Mouse (Mus musculus): ENCODE data around the gene Cttnbp2nl. TPM values are rescaled to one million over a fixed set of nuclear protein-coding genes. Genes with fewer than 3 reads are reported as not detected.

Gene Cttnbp2nl
- polyA plus RNA-seq, 1 experiment from 2014 or later: 27.4 TPM

- 1% methylated on average over 49 of the region's 49 CpGs for WGBS
Measured at GRCm38 (mm10) chr3:104967548-104968300, 85.2 kb downstream of the Cttnbp2nl start.

GRCm38 (mm10) chr3:104965991-104966554 is 86.9 kb downstream of the Cttnbp2nl start:
- Histone ChIP-seq H3K4me3 (ENCODE audit: low read length) (no peak overlapping the region), H3K4me1 (ENCODE audit: control insufficient read depth, insufficient read depth, low read length) (peaks cover 16% of the 10 kb centered on the region), H3K4me2 (replicated peaks; ENCODE audit: low read depth, low read length) (no peak overlapping the region), H3K9ac (ENCODE audit: low read depth, low read length) (no peak overlapping the region), H3K36me3 (ENCODE audit: control insufficient read depth, insufficient read depth, low read length) (no peaks in the 10 kb centered on the region), H3K27ac (ENCODE audit: low read depth, low read length) (no peak overlapping the region), H3K27me3 (ENCODE audit: control insufficient read depth, insufficient read depth, low read length) (peaks cover 33% of the 10 kb centered on the region), H3K9me3 (ENCODE audit: control insufficient read depth, low read length) (no peaks in the 10 kb centered on the region)
- no peak for ATAC-seq (ENCODE audit: low FRiP score, low TSS enrichment)
- whole genome bisulfite sequencing: 78% methylated on average over 7 of the region's 7 CpGs

More at GRCm38 (mm10) chr3:104967548-104968300, 85.2 kb downstream of the Cttnbp2nl start:
- no peaks in the 10 kb centered on the region for H3K36me3 ChIP-seq (ENCODE audit: control insufficient read depth, insufficient read depth, low read length)
- H3K9ac ChIP-seq (ENCODE audit: low read depth, low read length): peak overlapping the region; percentile 57; the same call in 1 of the 2 replicates
- H3K4me2 ChIP-seq (replicated peaks; ENCODE audit: low read depth, low read length): peak overlapping the region; percentile 71
- no peaks in the 10 kb centered on the region for H3K9me3 ChIP-seq (ENCODE audit: control insufficient read depth, low read length)
- peak overlapping the region; percentile 46 for H3K4me3 ChIP-seq (ENCODE audit: low read length)
- H3K4me1 ChIP-seq (ENCODE audit: control insufficient read depth, insufficient read depth, low read length): no peaks in the 10 kb centered on the region
- H3K27me3 ChIP-seq (ENCODE audit: control insufficient read depth, insufficient read depth, low read length): peaks cover 18% of the 10 kb centered on the region
- peak; percentile 82 for ATAC-seq (ENCODE audit: low FRiP score, low TSS enrichment)
- peak overlapping the region; percentile 12; the same call in 1 of the 2 replicates for H3K27ac ChIP-seq (ENCODE audit: low read depth, low read length)

GRCm38 (mm10) chr3:104965070-104965855 is 87.7 kb downstream of the Cttnbp2nl start:
- Histone ChIP-seq H3K27me3 (ENCODE audit: control insufficient read depth, insufficient read depth, low read length) (peaks cover 41% of the 10 kb centered on the region), H3K36me3 (ENCODE audit: control insufficient read depth, insufficient read depth, low read length) (no peaks in the 10 kb centered on the region), H3K4me3 (ENCODE audit: low read length) (no peak overlapping the region), H3K9me3 (ENCODE audit: control insufficient read depth, low read length) (no peaks in the 10 kb centered on the region), H3K9ac (ENCODE audit: low read depth, low read length) (no peak overlapping the region), H3K27ac (ENCODE audit: low read depth, low read length) (no peak overlapping the region), H3K4me2 (replicated peaks; ENCODE audit: low read depth, low read length) (no peak overlapping the region), H3K4me1 (ENCODE audit: control insufficient read depth, insufficient read depth, low read length) (peaks cover 16% of the 10 kb centered on the region)
- ATAC-seq (ENCODE audit: low FRiP score, low TSS enrichment): no peak
- WGBS: 50% methylated on average over 8 of the region's 8 CpGs

GRCm38 (mm10) chr3:104963331-104964276 is 89.3 kb downstream of the Cttnbp2nl start:
- Histone ChIP-seq H3K36me3 (ENCODE audit: control insufficient read depth, insufficient read depth, low read length) (no peaks in the 10 kb centered on the region), H3K27me3 (ENCODE audit: control insufficient read depth, insufficient read depth, low read length) (peaks cover 52% of the 10 kb centered on the region), H3K9ac (ENCODE audit: low read depth, low read length) (no peak overlapping the region), H3K4me3 (ENCODE audit: low read length) (no peak overlapping the region), H3K4me2 (replicated peaks; ENCODE audit: low read depth, low read length) (0 out of 2 replicates have a peak overlapping the region, but pooled peaks have one; percentile 10), H3K4me1 (ENCODE audit: control insufficient read depth, insufficient read depth, low read length) (peaks cover 16% of the 10 kb centered on the region), H3K9me3 (ENCODE audit: control insufficient read depth, low read length) (no peaks in the 10 kb centered on the region), H3K27ac (ENCODE audit: low read depth, low read length) (no peak overlapping the region)
- no peak for ATAC-seq (ENCODE audit: low FRiP score, low TSS enrichment)
- WGBS: 23% methylated on average over 13 of the region's 13 CpGs

GRCm38 (mm10) chr3:104962866-104963265 is 90.1 kb downstream of the Cttnbp2nl start:
- Histone ChIP-seq H3K9ac (ENCODE audit: low read depth, low read length) (no peak overlapping the region), H3K9me3 (ENCODE audit: control insufficient read depth, low read length) (no peaks in the 10 kb centered on the region), H3K4me1 (ENCODE audit: control insufficient read depth, insufficient read depth, low read length) (peaks cover 16% of the 10 kb centered on the region), H3K36me3 (ENCODE audit: control insufficient read depth, insufficient read depth, low read length) (no peaks in the 10 kb centered on the region), H3K27me3 (ENCODE audit: control insufficient read depth, insufficient read depth, low read length) (peaks cover 55% of the 10 kb centered on the region), H3K4me2 (replicated peaks; ENCODE audit: low read depth, low read length) (no peak overlapping the region), H3K27ac (ENCODE audit: low read depth, low read length) (no peak overlapping the region), H3K4me3 (ENCODE audit: low read length) (no peak overlapping the region)
- no peak for ATAC-seq (ENCODE audit: low FRiP score, low TSS enrichment)
- WGBS: 7% methylated on average over 5 of the region's 5 CpGs

GRCm38 (mm10) chr3:104962141-104962611 is 90.8 kb downstream of the Cttnbp2nl start:
- peaks cover 55% of the 10 kb centered on the region for H3K27me3 ChIP-seq (ENCODE audit: control insufficient read depth, insufficient read depth, low read length)
- H3K9me3 ChIP-seq (ENCODE audit: control insufficient read depth, low read length): no peaks in the 10 kb centered on the region
- H3K4me1 ChIP-seq (ENCODE audit: control insufficient read depth, insufficient read depth, low read length): peaks cover 16% of the 10 kb centered on the region
- no peak overlapping the region for H3K27ac ChIP-seq (ENCODE audit: low read depth, low read length)
- WGBS: 1% methylated on average over 31 of the region's 31 CpGs
- H3K9ac ChIP-seq (ENCODE audit: low read depth, low read length): no peak overlapping the region
- no peak; the same call in 1 of the 2 replicates for ATAC-seq (ENCODE audit: low FRiP score, low TSS enrichment)
- peak overlapping the region; percentile 71 for H3K4me2 ChIP-seq (replicated peaks; ENCODE audit: low read depth, low read length)
- peak overlapping the region; percentile 51 for H3K4me3 ChIP-seq (ENCODE audit: low read length)
- no peaks in the 10 kb centered on the region for H3K36me3 ChIP-seq (ENCODE audit: control insufficient read depth, insufficient read depth, low read length)

- 2% methylated on average over 76 of the region's 87 CpGs for WGBS
- ATAC-seq (ENCODE audit: low FRiP score, low TSS enrichment): peak; percentile 45
- peak within 1 kb of the TSS; percentile 51 for H3K4me3 ChIP-seq (ENCODE audit: low read length)
- H3K27me3 ChIP-seq (ENCODE audit: control insufficient read depth, insufficient read depth, low read length): peaks cover 55% of the 10 kb centered on the region
- H3K4me2 ChIP-seq (replicated peaks; ENCODE audit: low read depth, low read length): peak within 1 kb of the TSS; percentile 71
- H3K36me3 ChIP-seq (ENCODE audit: control insufficient read depth, insufficient read depth, low read length): no peaks in the 10 kb centered on the region
- H3K27ac ChIP-seq (ENCODE audit: low read depth, low read length): no peak within 1 kb of the TSS
- peaks cover 16% of the 10 kb centered on the region for H3K4me1 ChIP-seq (ENCODE audit: control insufficient read depth, insufficient read depth, low read length)
- H3K9ac ChIP-seq (ENCODE audit: low read depth, low read length): peak within 1 kb of the TSS; percentile 47; the same call in 1 of the 2 replicates
- H3K9me3 ChIP-seq (ENCODE audit: control insufficient read depth, low read length): no peaks in the 10 kb centered on the region
Measured at GRCm38 (mm10) chr3:104961066-104962059, 91.6 kb downstream of the Cttnbp2nl start, which contains the start of gene Wnt2b. TSS of gene Wnt2b (minus strand) at chr3:104961921.

Data from kidney, embryonic 14.5 days (tissue).